Mouse (Mus musculus) cortical plate, adult 2 months (tissue): Measurements from ENCODE around the gene Rasl10a.

Source experiments
- CTCF ChIP-seq: fragments of 200-500 bp; IDR thresholded peaks from 2 replicates; pipeline ENCODE4 v1.5.1; 2011; ENCODE audit warnings: mild to moderate bottlenecking, control low read depth, low read length; ENCODE audit not compliant: insufficient read depth; ENCODE audit errors: extremely low read depth
- POLR2A ChIP-seq: fragments of 200-500 bp; IDR thresholded peaks from 2 replicates; pipeline ENCODE4 v1.6.1; 2011; ENCODE audit warnings: mild to moderate bottlenecking, low read length, control low read depth; ENCODE audit not compliant: insufficient read depth; ENCODE audit errors: extremely low read depth

GRCm38 (mm10) chr11:5008867-5009266, 49.1 kb upstream of the Rasl10a start:
- no peak for TF ChIP-seq POLR2A
- no peak for TF ChIP-seq CTCF
